Mouse (Mus musculus) thymus, postnatal 14 days (tissue): Measurements from ENCODE around the gene Sult1c2.
"Not testable (repeated sequence)": the region's sequence is repeated elsewhere in the genome, so short reads cannot be mapped to it uniquely, and the experiment has no call there.

ENCODE experiments used
- DNase-seq: peaks from one replicate; pipeline ENCODE4 v3.0.0; 2021

The Sult1c2 gene

GRCm38 (mm10) chr17:53846206-53846605 lies at the start of gene Sult1c2:
TSS of gene Sult1c2 (minus strand) at chr17:53846339.
- no peak for DNase-seq

- not testable (repeated sequence) for DNase-seq
Measured at GRCm38 (mm10) chr17:53879006-53879675, 33.0 kb upstream of the Sult1c2 start.

- DNase-seq: no peak
Measured at GRCm38 (mm10) chr17:53874433-53874832, 28.3 kb upstream of the Sult1c2 start.

- no peak for DNase-seq
Measured at GRCm38 (mm10) chr17:53872192-53872591, 26.1 kb upstream of the Sult1c2 start.

GRCm38 (mm10) chr17:53869931-53870330 lies 23.8 kb upstream of the Sult1c2 start:
- DNase-seq: no peak

DNA sequence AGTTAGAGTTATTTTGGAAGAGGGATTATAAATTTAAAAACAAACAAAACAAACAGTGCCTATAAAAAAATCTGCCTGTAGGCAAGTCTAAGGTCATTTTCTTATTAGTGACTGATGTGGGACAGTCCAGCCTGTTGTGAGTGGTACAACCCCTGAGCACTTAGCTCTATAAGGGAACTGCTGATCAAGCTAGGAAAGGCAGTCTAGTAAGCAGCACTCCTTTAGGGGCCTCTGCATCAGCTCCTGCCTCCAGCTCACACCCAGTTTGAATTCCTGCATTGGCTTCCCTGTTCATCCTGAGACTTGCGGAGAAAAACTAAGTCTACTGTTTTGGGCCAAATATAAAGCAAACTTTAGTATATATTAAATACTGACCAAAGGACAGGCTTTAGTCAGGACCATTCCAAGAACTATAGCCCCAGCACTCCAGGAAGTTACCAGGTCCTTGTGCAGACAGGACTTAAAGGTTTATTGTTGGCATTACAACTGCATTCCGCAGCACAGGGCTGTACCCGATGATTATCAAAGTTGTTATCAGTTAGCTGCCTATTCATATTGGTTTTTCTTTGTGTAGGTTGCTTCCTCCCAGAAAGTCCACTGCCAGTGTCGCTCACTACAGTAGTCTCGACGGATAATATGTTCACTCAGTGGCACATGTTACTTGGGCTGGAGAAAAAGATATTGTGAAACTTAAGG lies 19.3 kb upstream of the Sult1c2 start:
- DNase-seq: no peak

GRCm38 (mm10) chr17:53860548-53860947 lies 14.4 kb upstream of the Sult1c2 start:
- no peak for DNase-seq

- no peak for DNase-seq
Measured at GRCm38 (mm10) chr17:53854992-53855391, 8.9 kb upstream of the Sult1c2 start.

- no peak for DNase-seq
Measured at GRCm38 (mm10) chr17:53845796-53846195, 343 bp downstream of the Sult1c2 start.

DNA sequence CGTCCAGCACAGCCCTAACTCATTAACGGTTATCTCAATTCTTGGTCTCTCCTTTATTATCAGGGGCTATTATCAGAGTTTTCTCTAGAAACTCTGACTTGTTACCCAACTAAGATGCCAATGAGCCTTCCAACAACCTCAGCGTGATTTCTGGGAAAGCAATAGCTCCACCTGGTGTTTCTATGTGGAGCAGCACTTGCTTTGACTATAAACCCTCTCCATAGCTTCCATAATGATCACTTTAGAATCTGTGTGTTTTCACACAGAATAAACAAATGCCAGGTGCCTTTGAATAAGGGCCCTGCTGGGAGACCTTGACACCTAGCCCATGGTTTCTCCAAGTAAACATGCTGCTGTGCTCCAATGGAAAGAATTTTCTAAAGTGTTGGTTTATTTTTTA lies 12.8 kb downstream of the Sult1c2 start:
- no peak for DNase-seq

DNA sequence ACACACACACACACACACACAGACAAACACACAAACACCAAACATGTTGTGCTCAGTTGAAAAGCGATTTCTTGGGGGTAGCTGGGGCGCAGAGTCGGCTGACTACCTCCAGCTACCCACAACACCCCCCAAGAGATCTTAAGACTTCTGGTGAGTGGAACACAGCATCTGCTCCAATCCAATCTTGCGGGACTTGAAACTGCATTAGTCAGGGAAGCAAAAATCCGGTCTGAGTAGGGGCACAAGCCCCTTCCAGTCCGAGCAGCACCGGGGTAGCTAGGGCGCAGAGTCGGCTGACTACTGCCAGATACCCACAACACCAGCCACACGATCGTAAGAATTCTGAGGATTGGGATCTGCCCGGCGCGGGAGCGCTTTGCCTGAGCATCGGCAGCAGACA lies 42.2 kb downstream of the Sult1c2 start:
- DNase-seq: not testable (repeated sequence)

DNA sequence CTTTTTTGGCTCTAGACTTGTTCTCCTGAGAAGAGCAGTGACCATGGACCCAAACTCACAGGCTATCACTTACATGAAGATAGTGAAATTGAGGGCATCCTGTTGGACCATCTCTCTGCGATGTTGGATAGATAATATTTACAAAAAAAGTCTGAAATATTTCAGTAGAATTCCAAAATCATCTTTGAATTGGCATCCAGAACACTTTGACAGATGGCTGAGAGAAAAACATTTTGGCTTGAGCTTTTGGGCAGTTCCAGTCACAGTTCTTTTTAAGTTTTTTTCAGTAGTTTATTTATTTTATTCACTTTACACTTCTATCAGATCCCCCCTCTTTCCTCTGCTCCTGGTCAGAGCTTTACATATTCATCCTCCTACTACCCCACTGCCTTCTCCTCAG lies 62.8 kb downstream of the Sult1c2 start:
- DNase-seq: no peak
